Mouse (Mus musculus) effector memory CD4-positive, alpha-beta T cell, adult 5 months (primary cell): ENCODE results near the gene Slfn1. TPM values are rescaled to one million over a fixed set of nuclear protein-coding genes. Genes with fewer than 3 reads are reported as not detected.

Experiments
- polyA plus RNA-seq: library from polyadenylated mRNA; unstranded; fragments of 100-300 nt; shearing (Covaris generic); gene quantifications from one replicate; pipeline ENCODE4 v1.2.1, GENCODE M21; 2017

Slfn1 gene
- polyA plus RNA-seq, result 98.9 TPM

DNA sequence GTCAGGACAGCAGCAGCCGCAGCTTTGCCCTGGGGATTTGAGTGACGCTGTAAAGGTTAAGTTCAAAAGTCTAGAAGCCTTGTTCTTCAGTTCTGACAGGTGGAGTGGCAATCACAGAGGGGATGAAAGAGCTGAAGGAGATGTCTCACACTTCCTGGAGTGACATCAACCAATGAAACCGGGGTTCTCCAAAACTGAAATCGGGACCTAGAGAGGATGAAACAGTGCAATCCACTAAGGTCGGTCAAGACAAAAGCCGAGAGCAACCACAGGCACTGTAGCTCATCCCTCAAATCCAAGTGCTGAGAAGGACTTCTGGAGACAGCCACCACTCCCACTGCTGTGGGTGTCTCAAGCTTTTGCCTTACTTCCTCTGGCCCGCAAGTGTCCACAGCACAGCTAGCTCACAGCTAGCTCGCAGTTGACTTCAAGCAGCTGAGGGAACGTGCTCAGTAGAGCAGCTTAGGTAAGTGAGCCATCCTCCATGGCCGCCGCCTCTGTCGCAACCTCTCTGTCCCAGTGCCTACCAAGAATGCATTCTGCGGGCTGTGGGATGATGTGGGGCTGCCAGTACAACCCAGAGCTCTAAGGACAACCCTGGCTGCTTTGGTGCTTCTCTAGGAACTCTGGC, at the start of gene Slfn1:
Gene Slfn1 (plus strand): TSS at position 253 of the 631 bp plus-strand sequence.

Other genes with a start within 250 kb of the Slfn1 start
- 19.1 TPM for gene Rffl, start 245.6 kb upstream of the Slfn1 start, polyA plus RNA-seq
- gene Rad51d, start 226.2 kb upstream of the Slfn1 start, polyA plus RNA-seq, result 14.7 TPM
- not detected for gene Fndc8, start 224.7 kb upstream of the Slfn1 start, polyA plus RNA-seq
- gene Nle1, start 208.4 kb upstream of the Slfn1 start, polyA plus RNA-seq, result 23.6 TPM
- gene Unc45b, start 206.3 kb upstream of the Slfn1 start, polyA plus RNA-seq, result not detected
- gene Slfn5, start 165.5 kb upstream of the Slfn1 start, polyA plus RNA-seq, result 14.2 TPM
- gene Slfn9, start 125.0 kb upstream of the Slfn1 start, polyA plus RNA-seq, result 2.6 TPM
- 28.8 TPM for gene Slfn8, start 96.0 kb upstream of the Slfn1 start, polyA plus RNA-seq
- gene Slfn2, start 51.7 kb upstream of the Slfn1 start, polyA plus RNA-seq, result 634 TPM
- 0.30 TPM for gene Slfn4, start 58.3 kb downstream of the Slfn1 start, polyA plus RNA-seq
- gene Slfn3, start 74.5 kb downstream of the Slfn1 start, polyA plus RNA-seq, result 2.0 TPM
- not detected for gene Slfn14, start 169.9 kb downstream of the Slfn1 start, polyA plus RNA-seq
- 53.1 TPM for gene Ap2b1, start 182.2 kb downstream of the Slfn1 start, polyA plus RNA-seq
- gene Pex12, start 185.7 kb downstream of the Slfn1 start, polyA plus RNA-seq, result 6.8 TPM